Mouse (Mus musculus) kidney, adult 2 months (tissue): ENCODE data around the gene Gucy2f.

Experiments
- CTCF ChIP-seq: fragments of 200-500 bp; conservative IDR thresholded peaks from 2 replicates; pipeline ENCODE4 v1.5.1; 2011; ENCODE audit warnings: low read depth, mild to moderate bottlenecking, control low read depth, low read length, moderate library complexity, mixed read lengths; ENCODE audit not compliant: insufficient read depth, insufficient read length
- POLR2A ChIP-seq: fragments of 200-500 bp; IDR thresholded peaks from one replicate; pipeline ENCODE4 v1.6.1; 2011; ENCODE audit warnings: low read depth, low read length, control low read depth

- TF ChIP-seq CTCF: no peak
- no peak for TF ChIP-seq POLR2A
These were observed 2.3 kb downstream of the Gucy2f start for GRCm38 (mm10) chrX:142194420-142194819.
